Mouse (Mus musculus): ENCODE data around the gene Olfr1028. TPM values are rescaled to one million over a fixed set of nuclear protein-coding genes. Genes with fewer than 3 reads are reported as not detected.

Gene Olfr1028
- total RNA-seq (2021) = not detected

DNA sequence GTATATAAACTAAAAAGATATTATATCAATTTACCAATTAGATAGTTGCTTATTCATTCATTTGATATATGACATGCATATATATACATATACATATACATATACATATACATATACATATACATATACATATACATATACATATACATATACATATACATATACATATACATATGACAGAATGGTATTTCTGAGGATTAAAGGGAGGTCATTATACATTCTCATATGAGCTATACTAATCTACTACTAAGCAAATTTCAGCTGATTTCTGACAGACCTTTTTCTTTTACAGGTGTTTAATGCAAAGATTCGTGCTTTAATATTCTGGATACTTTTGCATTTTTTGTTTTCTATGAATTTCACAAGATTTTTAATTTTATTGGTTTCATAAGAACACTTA is at the start of gene Olfr1028:
Gene Olfr1028 (plus strand): TSS at position 301 of the 400 bp plus-strand sequence.
- no peak for DNase-seq

DNA sequence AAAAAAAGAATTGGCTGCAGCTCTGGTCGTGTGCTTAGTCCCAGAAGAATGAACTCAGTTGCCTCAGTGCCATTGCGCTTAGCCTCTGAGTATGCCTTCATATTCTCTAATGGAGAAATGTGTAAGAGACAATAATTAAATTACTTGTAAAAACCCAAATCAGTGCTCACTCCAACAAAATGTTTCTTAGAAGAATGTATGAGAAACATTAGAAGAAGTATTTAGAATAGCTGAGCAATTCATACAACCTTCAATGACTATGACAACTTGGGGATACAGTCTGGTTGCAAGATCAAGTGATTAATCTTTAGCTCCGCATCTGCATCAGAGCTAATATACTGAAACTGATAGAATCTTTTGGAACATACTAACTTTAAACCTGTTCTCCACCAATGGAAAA is 45.3 kb upstream of the Olfr1028 start, which contains the start of gene Olfr1024:
Gene Olfr1024 (minus strand): TSS at position 101 of the 400 bp plus-strand sequence.
- no peak for DNase-seq

DNA sequence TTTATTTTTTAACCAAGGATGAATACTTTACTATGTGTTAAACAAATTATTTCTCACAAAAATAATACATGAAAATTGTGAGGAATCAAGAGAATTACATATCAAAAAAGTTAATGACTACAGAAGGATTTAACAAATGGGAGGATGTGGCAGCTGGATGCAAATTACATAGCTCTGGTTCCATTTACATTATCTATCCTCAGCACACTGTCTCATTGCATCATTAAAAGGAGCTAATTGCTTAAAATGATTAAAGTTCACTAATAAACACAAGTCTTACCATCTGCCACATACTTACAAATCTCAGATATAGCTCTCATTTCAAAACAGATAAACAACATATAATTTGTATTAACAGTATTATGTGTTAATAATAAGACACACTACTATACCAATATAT is 37.0 kb upstream of the Olfr1028 start:
- DNase-seq = no peak

DNA sequence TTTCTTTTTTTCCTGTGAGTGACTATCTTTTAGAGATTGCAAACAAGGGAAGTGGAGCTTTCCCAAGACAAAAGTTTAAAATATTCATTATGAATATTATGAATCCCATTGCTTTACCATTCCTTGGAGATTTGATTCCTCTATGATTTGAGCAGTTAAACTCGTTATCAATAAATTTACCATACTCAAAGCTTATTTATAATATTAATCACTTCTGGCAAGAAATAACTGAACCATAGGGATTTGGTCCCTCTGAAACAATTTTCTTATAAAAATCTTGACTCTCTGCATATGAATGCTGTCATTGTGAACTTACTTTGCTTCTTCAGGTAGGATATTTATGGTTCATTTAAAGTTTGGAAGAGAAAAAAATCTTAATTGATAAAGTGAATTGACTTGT is 35.3 kb upstream of the Olfr1028 start, which contains the start of gene Olfr1025-ps1:
Gene Olfr1025-ps1 (plus strand): TSS at position 301 of the 400 bp plus-strand sequence.
- no peak for DNase-seq

- no peak for DNase-seq
These were observed 29.0 kb upstream of the Olfr1028 start, which contains the start of gene Olfr1026 for GRCm38 (mm10) chr2:85921258-85921657. Gene Olfr1026, plus strand, starts transcription at chr2:85921558.

- no peak for DNase-seq
These were observed 23.4 kb downstream of the Olfr1028 start, which contains the start of gene Olfr1029 for GRCm38 (mm10) chr2:85973595-85973994. Gene Olfr1029, plus strand, starts transcription at chr2:85973895.

- no peak for DNase-seq
These were observed 28.7 kb downstream of the Olfr1028 start, which contains the start of gene Olfr1030 for GRCm38 (mm10) chr2:85978976-85979375. Gene Olfr1030, plus strand, starts transcription at chr2:85979276.

GRCm38 (mm10) chr2:85990004-85990403 is 39.8 kb downstream of the Olfr1028 start, which contains the start of gene Olfr1031:
Gene Olfr1031, plus strand, starts transcription at chr2:85990304.
- no peak for DNase-seq

Other genes starting within 250 kb of the Olfr1028 start
- gene Olfr1009, start 235.0 kb upstream of the Olfr1028 start, total RNA-seq (2021) = not detected
- not detected for gene Olfr1012, start 187.7 kb upstream of the Olfr1028 start, total RNA-seq (2021)
- not detected for gene Olfr1013, start 183.3 kb upstream of the Olfr1028 start, total RNA-seq (2021)
- gene Olfr1014, start 177.7 kb upstream of the Olfr1028 start, total RNA-seq (2021) = not detected
- gene Olfr1015, start 168.4 kb upstream of the Olfr1028 start, total RNA-seq (2021) = not detected
- not detected for gene Olfr1016, start 147.9 kb upstream of the Olfr1028 start, total RNA-seq (2021)
- gene Olfr1018, start 132.0 kb upstream of the Olfr1028 start, total RNA-seq (2021) = not detected
- not detected for gene Olfr1019, start 105.0 kb upstream of the Olfr1028 start, total RNA-seq (2021)
- not detected for gene Olfr1020, start 103.4 kb upstream of the Olfr1028 start, total RNA-seq (2021)
- gene Olfr1022, start 81.8 kb upstream of the Olfr1028 start, total RNA-seq (2021) = not detected
- not detected for gene Olfr1023, start 64.8 kb upstream of the Olfr1028 start, total RNA-seq (2021)
- not detected for gene Olfr1024, start 45.4 kb upstream of the Olfr1028 start, total RNA-seq (2021)
- not detected for gene Olfr1025-ps1, start 35.2 kb upstream of the Olfr1028 start, total RNA-seq (2021)
- not detected for gene Olfr1026, start 28.9 kb upstream of the Olfr1028 start, total RNA-seq (2021)
- gene Olfr1029, start 23.5 kb downstream of the Olfr1028 start, total RNA-seq (2021) = not detected
- gene Olfr1030, start 28.8 kb downstream of the Olfr1028 start, total RNA-seq (2021) = not detected
- not detected for gene Olfr1031, start 39.9 kb downstream of the Olfr1028 start, total RNA-seq (2021)
- not detected for gene Olfr1032, start 55.1 kb downstream of the Olfr1028 start, total RNA-seq (2021)
- gene Olfr1033, start 70.2 kb downstream of the Olfr1028 start, total RNA-seq (2021) = not detected
- not detected for gene Olfr1034, start 95.4 kb downstream of the Olfr1028 start, total RNA-seq (2021)
- not detected for gene Olfr1036, start 123.6 kb downstream of the Olfr1028 start, total RNA-seq (2021)
- not detected for gene Olfr1037, start 136.9 kb downstream of the Olfr1028 start, total RNA-seq (2021)
- gene Olfr1039, start 185.5 kb downstream of the Olfr1028 start, total RNA-seq (2021) = not detected
- gene Olfr1040, start 196.3 kb downstream of the Olfr1028 start, total RNA-seq (2021) = not detected
- gene Olfr1042, start 211.4 kb downstream of the Olfr1028 start, total RNA-seq (2021) = not detected
- gene Olfr1043, start 217.1 kb downstream of the Olfr1028 start, total RNA-seq (2021) = not detected
- gene Olfr1044, start 227.4 kb downstream of the Olfr1028 start, total RNA-seq (2021) = not detected
- gene Olfr52, start 235.2 kb downstream of the Olfr1028 start, total RNA-seq (2021) = not detected

Data from layer of hippocampus, postnatal 36 days (tissue).